8 mouse cellular contexts compared by ENCODE assay signal in genomic region chr5:105792853-105793547, GRCm38 (mm10).
DNase-seq lines count a peak whose midpoint lies in the region; ATAC-seq and TF ChIP-seq lines count a peak whose summit lies in the region.

No protein-coding gene starts in this region.

- no peak for TF ChIP-seq CTCF in brain, embryonic 14.5 days (IDR thresholded peaks at IDR 0.05; ENCODE audit: borderline replicate concordance, extremely low read depth, insufficient read depth, insufficient read length)

- no peak overlapping the region for H3K9ac ChIP-seq in ES-E14 (ENCODE audit: insufficient read depth, low read depth, low read length, poor library complexity, severe bottlenecking)
- H3K9ac ChIP-seq in forebrain, embryonic 15.5 days (replicated peaks): 0 out of 2 replicates have a peak overlapping the region, but pooled peaks have one; percentile 1
- no peak overlapping the region for H3K9ac ChIP-seq in hindbrain, embryonic 12.5 days
- H3K9ac ChIP-seq in liver, embryonic 12.5 days: no peak overlapping the region
- H3K9ac ChIP-seq in neural tube, embryonic 13.5 days: peak overlapping the region; percentile 41; the same call in 1 of the 2 replicates

- no peak for TF ChIP-seq POLR2A in brain, embryonic 14.5 days (IDR thresholded peaks at IDR 0.05; ENCODE audit: borderline replicate concordance, extremely low read depth, insufficient read depth, insufficient read length, poor library complexity, severe bottlenecking)

- in situ Hi-C loops in ES-E14 (cut with MboI; ENCODE audit: low sequenced_read_pairs in 2 of 2, unreplicated experiment in 2 of 2): no loop called here

- H3K27ac ChIP-seq in ES-E14 (ENCODE audit: insufficient read depth, low read depth, low read length, poor library complexity, severe bottlenecking): peak overlapping the region; percentile 45
- H3K27ac ChIP-seq in forebrain, embryonic 15.5 days (replicated peaks): peak overlapping the region; percentile 44
- peak overlapping the region; percentile 70 for H3K27ac ChIP-seq in hindbrain, embryonic 12.5 days
- peak overlapping the region; percentile 57; the same call in 1 of the 2 replicates for H3K27ac ChIP-seq in liver, embryonic 12.5 days
- peak overlapping the region; percentile 25 for H3K27ac ChIP-seq in neural tube, embryonic 13.5 days (replicated peaks)

- H3K27me3 ChIP-seq in forebrain, embryonic 15.5 days: no peaks in the 10 kb centered on the region
- H3K27me3 ChIP-seq in hindbrain, embryonic 12.5 days: no peaks in the 10 kb centered on the region
- no peaks in the 10 kb centered on the region for H3K27me3 ChIP-seq in liver, embryonic 12.5 days (replicated peaks)
- no peaks in the 10 kb centered on the region for H3K27me3 ChIP-seq in neural tube, embryonic 13.5 days

- no peaks in the 10 kb centered on the region; the same call in 1 of the 2 replicates for H3K36me3 ChIP-seq in ES-E14 (ENCODE audit: control insufficient read depth, insufficient read depth, low read length, poor library complexity, severe bottlenecking)
- H3K36me3 ChIP-seq in forebrain, embryonic 15.5 days: no peaks in the 10 kb centered on the region
- H3K36me3 ChIP-seq in hindbrain, embryonic 12.5 days: no peaks in the 10 kb centered on the region
- H3K36me3 ChIP-seq in liver, embryonic 12.5 days: no peaks in the 10 kb centered on the region
- no peaks in the 10 kb centered on the region for H3K36me3 ChIP-seq in neural tube, embryonic 13.5 days

- H3K4me1 ChIP-seq in ES-E14 (ENCODE audit: control insufficient read depth in 2 of 2, insufficient read depth in 2 of 2, low read length in 2 of 2, poor library complexity in 1 of 2): peaks cover 6 to 13% of the 10 kb centered on the region in 2 experiments; a peak in 3 of 4 replicates
- H3K4me1 ChIP-seq in forebrain, embryonic 15.5 days: peaks cover 24% of the 10 kb centered on the region
- H3K4me1 ChIP-seq in hindbrain, embryonic 12.5 days: peaks cover 24% of the 10 kb centered on the region
- H3K4me1 ChIP-seq in liver, embryonic 12.5 days: peaks cover 51% of the 10 kb centered on the region
- H3K4me1 ChIP-seq in neural tube, embryonic 13.5 days (replicated peaks): peaks cover 39% of the 10 kb centered on the region

- 22% methylated on average over 13 of the region's 13 CpGs for WGBS in forebrain, embryonic 15.5 days
- WGBS in hindbrain, embryonic 12.5 days: 31% methylated on average over 13 of the region's 13 CpGs
- WGBS in liver, embryonic 12.5 days (ENCODE audit: insufficient replicate concordance): 42% methylated on average over 13 of the region's 13 CpGs
- 49% methylated on average over 13 of the region's 13 CpGs for WGBS in neural tube, embryonic 13.5 days

- peak overlapping the region; percentile 19; the same call in 1 of the 2 replicates for H3K4me2 ChIP-seq in forebrain, embryonic 15.5 days (replicated peaks)
- H3K4me2 ChIP-seq in hindbrain, embryonic 12.5 days (replicated peaks): peak overlapping the region; percentile 34
- H3K4me2 ChIP-seq in liver, embryonic 12.5 days: peak overlapping the region; percentile 38
- peak overlapping the region; percentile 24 for H3K4me2 ChIP-seq in neural tube, embryonic 13.5 days

- peak; percentile 66 for ATAC-seq in forebrain, embryonic 15.5 days (replicated peaks)
- peak; percentile 64 for ATAC-seq in hindbrain, embryonic 12.5 days (ENCODE audit: low FRiP score)
- peak; percentile 47; the same call in 1 of the 2 replicates for ATAC-seq in liver, embryonic 12.5 days
- peak; percentile 33 for ATAC-seq in neural tube, embryonic 13.5 days (ENCODE audit: low read depth)

- H3K9me3 ChIP-seq in ES-E14 (ENCODE audit: control insufficient read depth, insufficient read depth, low read depth, low read length): no peaks in the 10 kb centered on the region
- no peaks in the 10 kb centered on the region for H3K9me3 ChIP-seq in forebrain, embryonic 15.5 days
- no peaks in the 10 kb centered on the region for H3K9me3 ChIP-seq in hindbrain, embryonic 12.5 days (replicated peaks)
- H3K9me3 ChIP-seq in liver, embryonic 12.5 days (replicated peaks): no peaks in the 10 kb centered on the region
- H3K9me3 ChIP-seq in neural tube, embryonic 13.5 days: no peaks in the 10 kb centered on the region

- H3K4me3 ChIP-seq in ES-E14 (ENCODE audit: insufficient read depth in 1 of 2, low read depth in 1 of 2, low read length in 2 of 2, poor library complexity in 1 of 2, severe bottlenecking in 1 of 2): peak overlapping the region; percentile 17 to 18; a peak in 2 of 4 replicates
- no peak overlapping the region for H3K4me3 ChIP-seq in forebrain, embryonic 15.5 days
- H3K4me3 ChIP-seq in hindbrain, embryonic 12.5 days: no peak overlapping the region
- H3K4me3 ChIP-seq in liver, embryonic 12.5 days: no peak overlapping the region
- no peak overlapping the region for H3K4me3 ChIP-seq in neural tube, embryonic 13.5 days

- no peak for DNase-seq in ES-E14 (ENCODE audit: low read depth, low spot score)
- peak; percentile 73 for DNase-seq in brain, embryonic 14.5 days (ENCODE audit: low read depth)
- DNase-seq in thymus, postnatal 4 days: no peak
- no peak for DNase-seq in layer of hippocampus, postnatal 36 days

TF ChIP-seq in ES-E14, 5 proteins besides CTCF, POLR2A, EP300 and RAD21:
- TF ChIP-seq MAFK (IDR thresholded peaks at IDR 0.05; ENCODE audit: insufficient read depth, low read depth, low read length) (peak; percentile 77), HCFC1 (IDR thresholded peaks at IDR 0.05; ENCODE audit: borderline replicate concordance, insufficient read depth, low read length) (no peak), ZC3H11A (IDR thresholded peaks at IDR 0.05; ENCODE audit: borderline replicate concordance, low read depth, low read length) (no peak), CHD2 (IDR thresholded peaks at IDR 0.05; ENCODE audit: low read depth, low read length) (no peak), ZNF384 (IDR thresholded peaks at IDR 0.05; ENCODE audit: low read depth, low read length) (no peak)
TF ChIP-seq in ES-E14: peak in this region for 1.

Comparison
In these comparisons a context has a peak if more than half of its experiments do, and no peak if none do; other contexts are left out.
1. H3K4me3 ChIP-seq: peak in ES-E14 (2 of 2); none in forebrain, embryonic 15.5 days (single experiment), hindbrain, embryonic 12.5 days (single experiment), liver, embryonic 12.5 days (single experiment) and neural tube, embryonic 13.5 days (single experiment).
2. H3K9ac ChIP-seq: peak in forebrain, embryonic 15.5 days (single experiment) and neural tube, embryonic 13.5 days (single experiment); none in ES-E14 (single experiment), hindbrain, embryonic 12.5 days (single experiment) and liver, embryonic 12.5 days (single experiment).
3. Peak in every context shown above with its lines, with median percentiles within 50 percentile points of each other: H3K27ac ChIP-seq, ATAC-seq and H3K4me2 ChIP-seq.